19 mouse cellular contexts compared by ENCODE assay signal in genomic region chr1:59697751-59698150, GRCm38 (mm10). TPM values are rescaled to one million over a fixed set of nuclear protein-coding genes. Genes with fewer than 3 reads are reported as not detected.
A peak's percentile ranks its signal among the peaks of the same experiment; 100 is the strongest.
DNase-seq lines count a peak whose midpoint lies in the region; ATAC-seq and TF ChIP-seq lines count a peak whose summit lies in the region.
"Had no signal": no experiment of that assay in that cellular context is flagged by ENCODE, and none has a peak within 500 bp of the region (broad histone marks: within the 10 kb centered on the region; RNA-seq: fewer than 3 reads in every experiment).

No protein-coding gene starts in this region.

- no peak for TF ChIP-seq CTCF in intestine, postnatal 0 days (IDR thresholded peaks at IDR 0.05; ENCODE audit: low read depth)
- TF ChIP-seq CTCF in lung, postnatal 0 days (IDR thresholded peaks at IDR 0.05), result no peak

- peaks cover 35% of the 10 kb centered on the region for H3K36me3 ChIP-seq in intestine, postnatal 0 days (ENCODE audit: control insufficient read depth, insufficient read depth)
- peaks cover 25% of the 10 kb centered on the region for H3K36me3 ChIP-seq in lung, postnatal 0 days (ENCODE audit: insufficient read depth, low read length)
- peaks cover 99% of the 10 kb centered on the region for H3K36me3 ChIP-seq in forebrain, embryonic 10.5 days (replicated peaks)

- no peak overlapping the region for H3K4me3 ChIP-seq in intestine, postnatal 0 days (ENCODE audit: low read depth, low read length)
- H3K4me3 ChIP-seq in lung, postnatal 0 days (ENCODE audit: low read depth, low read length), result no peak overlapping the region
- H3K4me3 ChIP-seq in forebrain, embryonic 10.5 days, result no peak overlapping the region
- H3K4me3 ChIP-seq: embryonic facial prominence, embryonic 15.5 days; erythroblast, embryonic 14.5 days; forebrain, embryonic 15.5 days; heart, embryonic 12.5 days; hindbrain, embryonic 15.5 days had no signal

- H3K9me3 ChIP-seq in intestine, postnatal 0 days (ENCODE audit: control insufficient read depth), result no peaks in the 10 kb centered on the region
- no peaks in the 10 kb centered on the region for H3K9me3 ChIP-seq in lung, postnatal 0 days (ENCODE audit: low read length)
- H3K9me3 ChIP-seq in forebrain, embryonic 10.5 days, result no peaks in the 10 kb centered on the region
- H3K9me3 ChIP-seq: embryonic facial prominence, embryonic 15.5 days; forebrain, embryonic 15.5 days; heart, embryonic 12.5 days; hindbrain, embryonic 15.5 days had no signal

- no peak for TF ChIP-seq EP300 in lung, postnatal 0 days (IDR thresholded peaks at IDR 0.05)

- WGBS in intestine, postnatal 0 days, result 43% methylated on average over 5 of the region's 5 CpGs
- WGBS in lung, postnatal 0 days, result 73% methylated on average over 5 of the region's 5 CpGs
- 90% methylated on average over 5 of the region's 5 CpGs for WGBS in forebrain, embryonic 10.5 days

- H3K4me2 ChIP-seq in intestine, postnatal 0 days (replicated peaks; ENCODE audit: low read depth), result peak overlapping the region; percentile 48
- H3K4me2 ChIP-seq in lung, postnatal 0 days (replicated peaks; ENCODE audit: low read depth, low read length), result no peak overlapping the region
- H3K4me2 ChIP-seq: embryonic facial prominence, embryonic 15.5 days; forebrain, embryonic 15.5 days; heart, embryonic 12.5 days; hindbrain, embryonic 15.5 days had no signal

- H3K27me3 ChIP-seq in intestine, postnatal 0 days (replicated peaks; ENCODE audit: control insufficient read depth, insufficient read depth, low read length), result no peaks in the 10 kb centered on the region
- H3K27me3 ChIP-seq in lung, postnatal 0 days (replicated peaks; ENCODE audit: insufficient read depth, low read length), result no peaks in the 10 kb centered on the region
- no peaks in the 10 kb centered on the region for H3K27me3 ChIP-seq in forebrain, embryonic 10.5 days (ENCODE audit: poor library complexity, severe bottlenecking)
- H3K27me3 ChIP-seq: embryonic facial prominence, embryonic 15.5 days; forebrain, embryonic 15.5 days; heart, embryonic 12.5 days; hindbrain, embryonic 15.5 days had no signal

- ATAC-seq in intestine, postnatal 0 days, result peak; percentile 70; the same call in 1 of the 2 replicates
- no peak for ATAC-seq in lung, postnatal 0 days
- ATAC-seq: activated CD4-positive, CD25-positive, alpha-beta regulatory T cell, adult 4 months; forebrain, embryonic 15.5 days had no signal

- DNase-seq in ES-CJ7 (ENCODE audit: low read depth, low spot score), result peak; percentile 99
- peak; percentile 77 for DNase-seq in WW6 (ENCODE audit: low read depth, low spot score)
- DNase-seq in yolk sac, embryonic 10.5 days (ENCODE audit: low spot score), result peak; percentile 33
- DNase-seq in adrenal gland, postnatal 25 days, result no peak
- no peak for DNase-seq in lung, postnatal 0 days (ENCODE audit: low spot score)
- no peak for DNase-seq in forebrain, embryonic 10.5 days (ENCODE audit: extremely low spot score, low spot score)
- DNase-seq: adrenal gland, postnatal 14 days; cerebellum, adult 2 months; cerebellum, postnatal 10 days; gastrocnemius, postnatal 10 days; heart, postnatal 36 days; kidney, adult 18-20 months had no signal

- H3K9ac ChIP-seq in intestine, postnatal 0 days (ENCODE audit: low read depth, low read length), result no peak overlapping the region
- no peak overlapping the region for H3K9ac ChIP-seq in lung, postnatal 0 days (replicated peaks; ENCODE audit: low read depth)
- H3K9ac ChIP-seq: embryonic facial prominence, embryonic 15.5 days; forebrain, embryonic 15.5 days; heart, embryonic 12.5 days; hindbrain, embryonic 15.5 days had no signal

- H3K4me1 ChIP-seq in intestine, postnatal 0 days (replicated peaks; ENCODE audit: control insufficient read depth, insufficient read depth, low read length), result no peaks in the 10 kb centered on the region
- H3K4me1 ChIP-seq in lung, postnatal 0 days (ENCODE audit: insufficient read depth, low read depth, low read length), result no peaks in the 10 kb centered on the region
- no peaks in the 10 kb centered on the region for H3K4me1 ChIP-seq in forebrain, embryonic 10.5 days
- H3K4me1 ChIP-seq: embryonic facial prominence, embryonic 15.5 days; forebrain, embryonic 15.5 days; heart, embryonic 12.5 days; hindbrain, embryonic 15.5 days had no signal

- peak overlapping the region; percentile 84 for H3K27ac ChIP-seq in intestine, postnatal 0 days (ENCODE audit: low read depth, low read length)
- no peak overlapping the region for H3K27ac ChIP-seq in lung, postnatal 0 days (ENCODE audit: low read length)
- H3K27ac ChIP-seq in forebrain, embryonic 10.5 days, result no peak overlapping the region
- H3K27ac ChIP-seq: embryonic facial prominence, embryonic 15.5 days; forebrain, embryonic 15.5 days; hindbrain, embryonic 15.5 days had no signal

RNA-seq across cellular contexts. Expression of gene Nop58, which starts 13.0 kb away (rescaled TPM):
- polyA plus RNA-seq in intestine, postnatal 0 days (2015; fragmentation: Nextera tagmentation; extraction: Ambion mirVana), result 82.2 and 89.0 TPM in 2 replicates
- total RNA-seq in adrenal gland, postnatal 25 days (2021), result 103 and 116 TPM in 2 replicates
- 55.9 and 66.4 TPM in 2 replicates for polyA plus RNA-seq in lung, postnatal 0 days (2015; fragmentation: Nextera tagmentation; extraction: Ambion mirVana)
- 355 and 367 TPM in 2 replicates for polyA plus RNA-seq in forebrain, embryonic 10.5 days (2016; fragmentation: Nextera tagmentation; extraction: Ambion mirVana)

RNA-seq across cellular contexts. Expression of gene Sumo1, which starts 27.1 kb away (rescaled TPM):
- polyA plus RNA-seq in intestine, postnatal 0 days (2015; fragmentation: Nextera tagmentation; extraction: Ambion mirVana), result 208 and 217 TPM in 2 replicates
- 160 and 162 TPM in 2 replicates for total RNA-seq in adrenal gland, postnatal 25 days (2021)
- polyA plus RNA-seq in lung, postnatal 0 days (2015; fragmentation: Nextera tagmentation; extraction: Ambion mirVana), result 257 and 273 TPM in 2 replicates
- polyA plus RNA-seq in forebrain, embryonic 10.5 days (2016; fragmentation: Nextera tagmentation; extraction: Ambion mirVana), result 560 and 574 TPM in 2 replicates

Comparison
In these comparisons a context has a peak if more than half of its experiments do, and no peak if none do; other contexts are left out.
1. DNase-seq: peak in ES-CJ7 (single experiment), WW6 (single experiment) and yolk sac, embryonic 10.5 days (single experiment); none in adrenal gland, postnatal 25 days (single experiment), lung, postnatal 0 days (single experiment) and forebrain, embryonic 10.5 days (single experiment).